Mouse (Mus musculus) heart, adult 2 months (tissue): ENCODE data around the gene Gm10553.
"Not testable (repeated sequence)": the region's sequence is repeated elsewhere in the genome, so short reads cannot be mapped to it uniquely, and the experiment has no call there.

Source experiments
- CTCF ChIP-seq: fragments of 200-600 bp; IDR thresholded peaks from 2 replicates; pipeline ENCODE4 v1.8.1; 2022; ENCODE audit warnings: antibody characterized with exemption, mild to moderate bottlenecking, moderate library complexity
- EP300 ChIP-seq: fragments of 200-500 bp; IDR thresholded peaks from 2 replicates; pipeline ENCODE4 v1.6.1; 2011; ENCODE audit warnings: low read depth, low read length, control low read depth; ENCODE audit not compliant: insufficient read depth
- POLR2A ChIP-seq: fragments of 200-500 bp; IDR thresholded peaks from 2 replicates; pipeline ENCODE4 v1.6.1; 2011; ENCODE audit warnings: mild to moderate bottlenecking, low read depth, low read length, control low read depth; ENCODE audit not compliant: insufficient read depth

DNA sequence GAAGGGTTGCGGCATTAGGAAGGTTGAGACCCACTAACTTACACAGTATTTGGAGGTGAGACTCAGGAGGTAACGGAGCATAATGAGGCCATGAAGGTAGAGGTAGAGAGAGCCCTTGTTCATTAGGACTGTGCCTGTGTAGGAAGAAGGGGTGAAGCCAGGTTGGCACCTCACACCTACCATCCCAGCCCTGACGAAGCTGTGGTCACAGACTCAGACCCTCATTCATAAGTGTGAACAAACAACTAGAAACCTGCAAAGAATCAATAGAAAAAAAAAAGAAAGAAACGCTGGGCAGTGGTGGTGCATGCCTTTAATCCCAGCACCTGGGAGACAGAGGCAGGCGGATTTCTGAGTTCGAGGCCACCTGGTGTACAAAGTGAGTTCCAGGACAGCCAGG, 18.4 kb downstream of the Gm10553 start:
- not testable (repeated sequence) for TF ChIP-seq POLR2A, CTCF, EP300
